Mouse (Mus musculus): ENCODE measurements around the gene Slc34a2.

The Slc34a2 gene

DNA sequence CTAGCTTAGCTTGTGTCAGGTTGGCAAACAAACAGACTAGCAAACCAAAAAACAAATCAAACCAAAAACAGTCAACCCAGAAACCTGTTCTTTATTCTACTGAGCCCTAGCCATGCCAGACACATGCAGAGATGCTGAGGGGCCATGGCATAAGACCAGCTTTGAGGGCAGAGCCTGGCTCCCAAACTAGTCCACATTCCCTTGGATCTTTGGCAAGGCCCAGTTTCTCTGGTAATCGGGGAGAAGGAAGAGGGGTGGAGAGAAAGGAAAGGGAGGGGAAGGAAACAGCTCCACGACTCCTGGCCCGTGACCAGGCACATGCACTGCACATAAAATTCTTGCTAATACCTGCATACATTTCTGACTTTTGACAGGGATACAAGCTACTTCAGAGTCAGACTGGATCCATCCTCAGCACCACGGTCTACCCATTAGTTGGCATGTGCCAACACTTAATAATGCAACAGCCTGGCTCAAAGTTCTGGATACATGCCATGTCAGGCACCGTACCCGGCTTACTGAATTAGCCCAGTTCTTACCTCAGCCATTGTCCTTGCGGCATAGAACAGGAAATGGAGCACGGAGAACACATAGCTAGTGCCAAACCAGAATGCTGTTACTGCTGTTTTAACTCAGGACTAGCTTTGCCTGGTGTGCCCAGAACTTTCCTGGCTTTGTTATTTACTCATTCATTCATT lies 12.5 kb upstream of the Slc34a2 start:
- no peak for DNase-seq (ENCODE audit: low read depth, low spot score)

DNA sequence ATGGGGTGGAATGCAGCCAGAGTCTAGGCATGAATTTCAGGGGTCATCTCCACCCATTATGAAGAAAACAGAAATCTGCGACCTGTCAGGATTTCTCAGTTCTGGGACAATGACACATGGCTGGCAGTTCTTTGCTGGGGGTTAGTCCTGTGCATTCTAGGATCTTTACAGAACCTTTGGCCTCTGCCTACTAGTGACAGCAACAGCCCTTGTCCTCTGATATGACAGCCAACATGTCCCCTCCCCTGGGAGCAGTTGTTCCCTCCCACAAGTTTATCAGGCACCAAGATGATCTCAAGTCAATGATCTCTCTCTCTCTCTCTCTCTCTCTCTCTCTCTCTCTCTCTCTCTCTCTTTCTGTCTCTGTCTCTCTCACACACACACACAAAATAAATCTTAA lies 6.5 kb upstream of the Slc34a2 start:
- DNase-seq (ENCODE audit: low read depth, low spot score) = no peak

GRCm38 (mm10) chr5:53042034-53042748 lies 4.3 kb downstream of the Slc34a2 start:
- DNase-seq (ENCODE audit: low read depth, low spot score) = no peak

GRCm38 (mm10) chr5:53042771-53043371 lies 5.0 kb downstream of the Slc34a2 start:
- no peak for DNase-seq (ENCODE audit: low read depth, low spot score)

DNA sequence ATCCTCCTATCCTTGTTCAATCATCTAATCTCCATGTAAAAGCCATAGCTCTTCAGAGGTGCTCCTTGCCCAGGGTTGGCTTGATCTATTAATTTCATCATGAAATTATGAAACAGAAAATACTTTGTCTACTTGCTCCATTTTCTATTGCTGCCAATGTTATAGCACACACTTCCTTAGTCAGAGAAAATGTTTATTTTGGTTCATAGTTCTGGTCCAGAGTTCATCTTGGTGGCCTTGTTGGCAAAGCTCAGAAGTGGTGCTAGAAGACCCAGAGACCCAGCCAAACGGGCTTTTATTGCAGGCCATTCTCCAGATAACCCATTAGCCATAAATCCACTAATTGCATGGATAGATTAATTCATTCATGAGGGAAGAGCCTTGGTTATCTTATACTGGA lies 5.8 kb downstream of the Slc34a2 start:
- DNase-seq (ENCODE audit: low read depth, low spot score) = no peak

- DNase-seq (ENCODE audit: low read depth, low spot score) = no peak
These were observed 10.1 kb downstream of the Slc34a2 start for GRCm38 (mm10) chr5:53047951-53048350.

GRCm38 (mm10) chr5:53048599-53048998 lies 10.7 kb downstream of the Slc34a2 start:
- DNase-seq (ENCODE audit: low read depth, low spot score) = no peak

DNA sequence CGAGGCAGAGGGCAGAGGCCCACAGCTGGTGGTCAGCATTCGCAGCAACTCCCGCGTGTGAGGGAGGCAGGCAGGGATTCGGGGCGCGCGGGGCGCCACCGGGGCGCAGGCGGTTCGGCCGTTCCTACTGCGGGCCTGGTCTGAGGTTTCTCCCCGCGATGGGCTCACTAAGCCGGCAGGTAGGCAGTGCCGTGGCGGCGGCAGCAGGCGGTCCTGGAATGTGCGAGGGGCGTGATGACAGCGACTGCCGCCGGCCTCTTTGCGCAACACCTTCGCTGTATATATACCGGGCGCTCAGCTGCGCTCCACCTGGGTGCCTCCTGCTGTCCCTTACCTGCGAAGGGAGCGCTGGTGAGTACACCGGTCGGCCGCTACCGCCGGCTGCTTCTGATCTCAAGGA lies 11.2 kb downstream of the Slc34a2 start:
- DNase-seq (ENCODE audit: low read depth, low spot score) = peak; percentile 22

GRCm38 (mm10) chr5:53050963-53051362 lies 13.1 kb downstream of the Slc34a2 start:
- DNase-seq (ENCODE audit: low read depth, low spot score) = no peak

GRCm38 (mm10) chr5:53053246-53053645 lies 15.4 kb downstream of the Slc34a2 start:
- no peak for DNase-seq (ENCODE audit: low read depth, low spot score)

- DNase-seq (ENCODE audit: low read depth, low spot score) = no peak
These were observed 23.8 kb downstream of the Slc34a2 start for GRCm38 (mm10) chr5:53061532-53062130.

DNA sequence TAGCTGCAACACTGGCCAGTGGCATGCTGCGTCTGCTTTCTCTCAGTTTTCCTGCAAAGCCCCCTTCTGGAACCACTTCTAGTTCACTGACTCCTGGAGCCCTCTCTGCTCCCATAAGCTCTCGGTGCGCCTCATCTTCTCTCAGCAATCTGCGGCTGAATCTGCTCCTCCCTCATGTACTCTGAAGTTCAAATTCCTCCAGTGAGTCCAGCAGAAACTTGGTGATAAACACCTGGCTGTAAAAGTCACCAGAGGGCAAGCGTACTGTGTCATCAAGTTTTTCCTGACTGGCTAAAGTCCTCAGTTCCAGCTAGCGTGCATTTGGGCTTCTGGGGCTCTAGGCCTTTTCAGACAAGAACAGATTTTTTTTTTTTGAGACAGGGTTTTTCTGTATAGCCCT lies 36.7 kb downstream of the Slc34a2 start:
- no peak for DNase-seq (ENCODE audit: low read depth, low spot score)

DNA sequence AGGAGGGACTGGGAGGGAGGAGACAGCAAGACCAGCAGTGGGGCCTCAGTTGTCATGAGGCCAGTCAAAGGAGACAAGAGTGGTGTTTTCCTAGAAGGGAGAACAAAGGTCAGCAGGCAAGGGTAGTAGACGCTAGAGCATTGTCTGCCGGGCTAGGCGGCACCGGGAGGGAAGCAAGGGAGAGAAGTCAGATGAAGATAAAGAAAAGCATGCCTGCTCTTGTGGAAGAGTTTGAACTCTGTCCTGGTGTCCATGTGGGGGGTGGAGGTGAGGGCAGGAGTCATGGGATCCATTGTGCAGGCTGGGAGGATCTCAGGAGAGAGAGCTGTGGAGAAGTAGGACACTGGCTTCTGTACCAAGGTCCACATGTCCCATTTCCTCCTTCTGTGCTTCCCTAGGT lies 40.6 kb downstream of the Slc34a2 start:
- no peak for DNase-seq (ENCODE audit: low read depth, low spot score)

DNA sequence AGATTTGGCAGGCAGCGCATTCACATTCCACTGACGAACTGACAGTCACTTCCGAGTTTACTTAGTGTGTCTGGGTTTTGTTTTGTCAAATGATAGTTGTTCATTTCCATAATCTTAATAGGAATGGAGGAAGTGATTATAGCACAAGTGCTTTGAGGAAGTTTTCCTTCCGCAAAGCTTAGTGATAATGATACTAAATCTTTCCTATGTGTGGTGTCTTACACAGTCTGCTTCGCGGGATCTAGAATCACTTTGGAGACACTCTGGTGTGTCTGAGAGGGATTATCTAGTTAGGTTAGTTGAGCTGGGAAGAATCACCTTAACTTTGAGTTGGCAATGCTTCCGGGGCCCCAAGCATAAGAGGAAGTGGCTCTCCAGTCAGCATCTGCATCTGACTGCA lies 49.6 kb downstream of the Slc34a2 start:
- no peak for DNase-seq (ENCODE audit: low read depth, low spot score)

DNA sequence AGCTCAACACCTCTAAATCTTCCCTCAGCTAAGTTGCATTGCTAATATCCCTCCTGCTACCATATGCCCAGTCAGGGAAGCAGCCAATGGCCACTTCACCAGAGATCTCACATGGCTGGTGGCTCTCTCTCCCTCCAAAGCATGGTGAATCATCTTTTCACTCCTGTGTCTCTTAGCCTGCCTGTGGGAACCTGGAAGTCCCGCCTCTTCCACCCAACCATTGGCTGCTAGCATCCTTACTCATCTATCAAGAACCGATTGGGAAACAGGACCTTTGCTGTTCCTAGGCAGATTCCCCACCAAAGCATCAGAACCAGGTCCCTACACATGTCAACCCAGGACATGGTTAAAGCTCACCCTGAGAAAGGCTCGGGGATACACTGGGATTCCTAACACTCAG lies 53.5 kb downstream of the Slc34a2 start:
- no peak for DNase-seq (ENCODE audit: low read depth, low spot score)

DNA sequence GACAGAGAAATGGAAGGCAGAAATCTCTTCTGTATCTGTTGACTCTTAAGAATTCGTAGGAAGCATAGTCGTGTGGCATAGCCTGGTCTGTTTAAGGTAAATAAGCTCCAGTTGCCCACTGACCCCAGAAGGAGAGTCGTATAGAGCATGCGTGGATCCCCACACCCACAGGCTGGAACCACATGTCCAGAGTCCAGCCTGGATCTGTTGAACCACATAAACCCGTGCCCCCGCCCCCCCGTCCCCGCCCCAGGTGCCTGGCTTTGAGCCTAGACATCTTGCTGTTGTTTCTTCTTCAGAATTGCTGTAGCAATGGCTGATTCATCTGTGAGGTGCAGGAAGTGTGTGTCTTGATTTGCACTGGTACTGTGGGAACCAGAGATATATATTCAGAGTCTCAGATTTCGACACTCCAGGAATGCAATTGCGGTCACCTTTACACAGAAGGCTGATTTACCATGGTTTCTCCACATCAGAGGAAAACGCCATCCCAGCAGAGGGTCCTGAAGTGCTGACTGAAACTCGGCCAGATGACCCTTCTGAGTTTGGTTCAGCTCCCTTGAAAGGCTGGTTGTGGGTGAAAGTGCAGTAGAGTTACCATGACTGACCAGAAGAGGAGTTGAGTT lies 64.1 kb downstream of the Slc34a2 start:
- DNase-seq (ENCODE audit: low read depth, low spot score) = no peak

- DNase-seq (ENCODE audit: low read depth, low spot score) = no peak
These were observed 66.4 kb downstream of the Slc34a2 start for GRCm38 (mm10) chr5:53104177-53104855.

- DNase-seq (ENCODE audit: low read depth, low spot score) = no peak
These were observed 67.8 kb downstream of the Slc34a2 start for GRCm38 (mm10) chr5:53105716-53106115.

GRCm38 (mm10) chr5:53106125-53106524 lies 68.2 kb downstream of the Slc34a2 start:
- DNase-seq (ENCODE audit: low read depth, low spot score) = no peak

GRCm38 (mm10) chr5:53106731-53107130 lies 68.8 kb downstream of the Slc34a2 start:
- DNase-seq (ENCODE audit: low read depth, low spot score) = no peak

DNA sequence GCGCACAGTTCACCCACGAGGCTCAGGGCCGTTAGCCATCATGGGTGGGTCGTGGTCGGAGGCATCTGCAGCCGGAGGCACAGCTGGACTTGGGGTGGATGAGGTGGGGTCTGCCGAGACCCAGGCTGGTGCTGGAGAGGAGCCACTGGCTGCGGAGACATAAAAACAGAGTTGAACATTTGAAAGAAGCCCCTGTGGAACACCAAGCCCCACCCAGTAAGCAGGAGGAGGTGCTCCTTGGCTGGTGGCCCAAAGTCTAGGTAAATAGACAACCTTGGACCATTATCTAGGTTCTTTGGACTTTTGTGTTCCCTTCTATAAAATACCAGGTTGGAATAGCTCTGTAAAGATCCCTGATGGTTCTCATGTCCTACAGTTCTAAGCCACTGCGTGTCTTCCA lies 70.1 kb downstream of the Slc34a2 start:
- no peak for DNase-seq (ENCODE audit: low read depth, low spot score)

GRCm38 (mm10) chr5:53108668-53109067 lies 70.8 kb downstream of the Slc34a2 start:
- no peak for DNase-seq (ENCODE audit: low read depth, low spot score)
